8 mouse cellular contexts compared by ENCODE assay signal in genomic region chr4:117304239-117305025, GRCm38 (mm10). TPM values are rescaled to one million over a fixed set of nuclear protein-coding genes. Genes with fewer than 3 reads are reported as not detected.
DNase-seq lines count a peak whose midpoint lies in the region; ATAC-seq and TF ChIP-seq lines count a peak whose summit lies in the region.

No protein-coding gene starts in this region.

- no peak for DNase-seq in gastrocnemius, adult 2 months
- no peak for DNase-seq in gastrocnemius, postnatal 25 days
- peak; percentile 25 for DNase-seq in Muller cell, postnatal 12 days (ENCODE audit: inconsistent ontology term)
- peak; percentile 91 for DNase-seq in midbrain, embryonic 11.5 days (ENCODE audit: low spot score, missing footprints)
- DNase-seq in urinary bladder, postnatal 14 days (ENCODE audit: low spot score): no peak
- DNase-seq in spleen, postnatal 14 days (ENCODE audit: low spot score in 2 of 2): no peak
- DNase-seq in adipocyte (ENCODE audit: low spot score): no peak

- 4% methylated on average over 53 of the region's 54 CpGs for WGBS in hindbrain, embryonic 12.5 days
- 4% methylated on average over 54 of the region's 54 CpGs for WGBS in midbrain, embryonic 11.5 days

- TF ChIP-seq CTCF in gastrocnemius, adult 2 months (IDR thresholded peaks at IDR 0.05): no peak

- peak overlapping the region; percentile 69 for H3K4me2 ChIP-seq in hindbrain, embryonic 12.5 days (replicated peaks)
- H3K4me2 ChIP-seq in midbrain, embryonic 11.5 days: peak overlapping the region; percentile 59

- ATAC-seq in hindbrain, embryonic 12.5 days (ENCODE audit: low FRiP score): no peak
- peak; percentile 38 for ATAC-seq in midbrain, embryonic 11.5 days (ENCODE audit: low FRiP score)

- no peaks in the 10 kb centered on the region for H3K36me3 ChIP-seq in hindbrain, embryonic 12.5 days
- no peaks in the 10 kb centered on the region for H3K36me3 ChIP-seq in midbrain, embryonic 11.5 days (ENCODE audit: control insufficient read depth, insufficient read depth, low read length)

- peak overlapping the region; percentile 40 for H3K27ac ChIP-seq in gastrocnemius, adult 2 months
- H3K27ac ChIP-seq in hindbrain, embryonic 12.5 days: peak overlapping the region; percentile 58
- peak overlapping the region; percentile 20; the same call in 1 of the 2 replicates for H3K27ac ChIP-seq in midbrain, embryonic 11.5 days (ENCODE audit: low read depth, low read length)

- H3K27me3 ChIP-seq in hindbrain, embryonic 12.5 days: peaks cover 67% of the 10 kb centered on the region
- H3K27me3 ChIP-seq in midbrain, embryonic 11.5 days (ENCODE audit: control insufficient read depth, insufficient read depth, low read length): peaks cover 49% of the 10 kb centered on the region

- H3K4me3 ChIP-seq in gastrocnemius, adult 2 months: peak overlapping the region; percentile 68
- peak overlapping the region; percentile 34 for H3K4me3 ChIP-seq in hindbrain, embryonic 12.5 days
- H3K4me3 ChIP-seq in midbrain, embryonic 11.5 days (ENCODE audit: low read depth, low read length): peak overlapping the region; percentile 30

- intact Hi-C loops in gastrocnemius, adult 2 months (cut with DNase I): no loop called here

- peaks cover 48% of the 10 kb centered on the region for H3K4me1 ChIP-seq in hindbrain, embryonic 12.5 days
- peaks cover 21% of the 10 kb centered on the region for H3K4me1 ChIP-seq in midbrain, embryonic 11.5 days (ENCODE audit: control insufficient read depth, insufficient read depth, low read length)

- H3K9ac ChIP-seq in hindbrain, embryonic 12.5 days: peak overlapping the region; percentile 49; the same call in 1 of the 2 replicates
- H3K9ac ChIP-seq in midbrain, embryonic 11.5 days (ENCODE audit: low read length): peak overlapping the region; percentile 54

- no peaks in the 10 kb centered on the region for H3K9me3 ChIP-seq in hindbrain, embryonic 12.5 days (replicated peaks)
- H3K9me3 ChIP-seq in midbrain, embryonic 11.5 days (ENCODE audit: control insufficient read depth, low read length): no peaks in the 10 kb centered on the region

RNA-seq across cellular contexts. Expression of gene Armh1, which starts 52.5 kb away (rescaled TPM):
- total RNA-seq in gastrocnemius, adult 2 months (2021): not detected
- not detected for total RNA-seq in gastrocnemius, postnatal 25 days (2021)
- 0.78 and 1.3 TPM in 2 replicates for polyA plus RNA-seq in hindbrain, embryonic 12.5 days (2016; fragmentation: Nextera tagmentation; extraction: Ambion mirVana)
- polyA plus RNA-seq in midbrain, embryonic 11.5 days (2014; fragmentation: Nextera tagmentation; extraction: Ambion mirVana): 0.34 and 0.40 TPM in 2 replicates

RNA-seq across cellular contexts. Expression of gene Tmem53, which starts 52.7 kb away (rescaled TPM):
- total RNA-seq in gastrocnemius, adult 2 months (2021): 1 to 10 TPM; 2.7 to 6.6 TPM
- 1 to 10 TPM; 3.4 to 6.6 TPM for total RNA-seq in gastrocnemius, postnatal 25 days (2021)
- 9.0 and 9.6 TPM in 2 replicates for polyA plus RNA-seq in hindbrain, embryonic 12.5 days (2016; fragmentation: Nextera tagmentation; extraction: Ambion mirVana)
- 7.5 and 8.4 TPM in 2 replicates for polyA plus RNA-seq in midbrain, embryonic 11.5 days (2014; fragmentation: Nextera tagmentation; extraction: Ambion mirVana)

Comparison
In these comparisons a context has a peak if more than half of its experiments do, and no peak if none do; other contexts are left out.
1. DNase-seq: peak in Muller cell, postnatal 12 days (single experiment) and midbrain, embryonic 11.5 days (single experiment); none in gastrocnemius, adult 2 months (single experiment), gastrocnemius, postnatal 25 days (single experiment), urinary bladder, postnatal 14 days (single experiment), spleen, postnatal 14 days (0 of 2) and adipocyte (single experiment).
2. Peak in every context shown above with its lines, with median percentiles within 50 percentile points of each other: H3K27ac ChIP-seq and H3K4me3 ChIP-seq.